Mouse (Mus musculus): ENCODE data around the gene Pias4. TPM values are rescaled to one million over a fixed set of nuclear protein-coding genes. Genes with fewer than 3 reads are reported as not detected.
A peak's percentile ranks its signal among the peaks of the same experiment; 100 is the strongest.
"Not testable (repeated sequence)": the region's sequence is repeated elsewhere in the genome, so short reads cannot be mapped to it uniquely, and the experiment has no call there.

The Pias4 gene
- 33.5 and 34.0 TPM in 2 replicates for polyA plus RNA-seq (2014; fragmentation: Nextera tagmentation; extraction: Ambion mirVana)

DNA sequence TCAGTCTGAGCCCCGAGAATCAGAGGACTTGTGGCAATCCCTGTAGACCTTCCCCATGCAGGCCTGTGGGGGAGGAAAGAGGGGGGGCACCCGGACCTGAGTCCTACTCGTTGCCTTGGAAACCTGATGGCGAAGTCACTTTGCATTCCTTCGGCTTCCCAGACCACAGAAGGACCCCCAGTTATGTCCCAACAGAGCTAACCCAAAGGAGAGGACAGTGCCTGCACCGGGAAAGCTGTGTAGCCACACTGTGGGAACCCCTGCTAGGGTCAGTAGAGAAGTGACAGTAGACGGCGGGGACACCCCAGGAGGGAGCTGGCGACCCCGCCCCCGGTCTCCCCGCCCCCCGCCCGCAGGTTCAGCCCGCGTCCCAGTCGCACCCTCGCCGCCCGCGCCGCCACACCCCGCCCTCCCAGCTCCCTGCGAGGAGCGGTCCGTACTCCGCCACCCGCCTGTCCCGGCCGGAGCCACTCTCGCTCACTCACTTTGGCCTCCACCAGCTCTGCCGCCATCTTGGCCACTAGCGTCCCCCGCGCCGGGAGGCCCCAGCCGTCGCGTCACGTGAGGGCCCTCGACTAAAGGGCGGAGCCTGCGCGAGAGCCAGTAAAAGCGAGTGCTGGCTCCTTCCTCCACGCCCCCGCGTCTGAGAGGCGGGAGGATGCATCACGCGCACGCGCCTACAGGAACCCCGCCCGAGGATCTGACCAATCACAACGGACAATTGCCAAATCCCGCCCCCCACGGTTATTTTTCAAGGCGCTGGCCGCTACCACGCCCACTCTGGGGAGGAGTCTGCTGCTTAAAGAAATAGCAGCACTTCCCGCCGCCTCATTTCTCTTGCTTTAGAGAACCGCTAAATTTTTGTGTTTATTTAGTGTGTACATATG lies at the start of gene Pias4:
Gene Pias4 (minus strand): TSS at position 724 of the 887 bp plus-strand sequence.
- Histone ChIP-seq H3K4me2 (ENCODE audit: low read length) (peak within 1 kb of the TSS; percentile 80), H3K9ac (ENCODE audit: low read length) (peak within 1 kb of the TSS; percentile 93), H3K27ac (replicated peaks in 1 of 2; ENCODE audit: control insufficient read depth in 1 of 2, insufficient read depth in 1 of 2, low read depth in 2 of 2, low read length in 2 of 2) (peak within 1 kb of the TSS; percentile 3 to 77; a peak in 2 of 4 replicates), H3K36me3 (ENCODE audit: control insufficient read depth, insufficient read depth, low read length) (peaks cover 28% of the 10 kb centered on the region), H3K4me3 (ENCODE audit: control insufficient read depth in 1 of 2, insufficient read depth in 1 of 2, low read depth in 1 of 2, low read length in 2 of 2) (peak within 1 kb of the TSS; percentile 86 to 87), H3K4me1 (ENCODE audit: control insufficient read depth in 2 of 2, insufficient read depth in 2 of 2, low read length in 2 of 2) (peaks cover 7 to 14% of the 10 kb centered on the region in 2 experiments), H3K9me3 (ENCODE audit: control insufficient read depth, low read length) (no peaks in the 10 kb centered on the region), H3K27me3 (ENCODE audit: control insufficient read depth, insufficient read depth, low read length) (no peaks in the 10 kb centered on the region)
- WGBS = under 1% methylated on average over 64 of the region's 64 CpGs
- ATAC-seq (ENCODE audit: insufficient number of reproducible peaks, insufficient read depth, low FRiP score, low read depth) = peak; percentile 90

DNA sequence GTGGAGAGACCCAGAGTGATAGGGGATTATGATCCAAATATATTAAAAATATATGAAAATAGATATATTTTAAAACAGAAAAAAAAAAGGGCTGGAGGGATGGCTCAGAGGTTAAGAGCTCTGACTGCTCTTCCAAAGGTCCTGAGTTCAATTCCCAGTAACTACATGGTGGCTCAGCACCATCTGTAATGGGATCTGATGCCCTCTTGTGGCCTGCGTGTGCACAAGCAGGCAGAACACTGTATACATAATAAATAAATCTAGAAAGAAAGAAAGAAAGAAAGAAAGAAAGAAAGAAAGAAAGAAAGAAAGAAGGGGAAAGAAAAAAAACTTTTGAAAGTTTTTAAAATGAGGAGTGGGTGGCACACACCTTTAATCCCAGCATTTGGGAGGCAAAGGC lies 49.5 kb upstream of the Pias4 start:
- H3K4me3 ChIP-seq (ENCODE audit: control insufficient read depth in 1 of 2, insufficient read depth in 1 of 2, low read depth in 1 of 2, low read length in 2 of 2); H3K27ac ChIP-seq (replicated peaks in 1 of 2; ENCODE audit: control insufficient read depth in 1 of 2, insufficient read depth in 1 of 2, low read depth in 2 of 2, low read length in 2 of 2); H3K4me1 ChIP-seq (ENCODE audit: control insufficient read depth in 2 of 2, insufficient read depth in 2 of 2, low read length in 2 of 2); ATAC-seq (ENCODE audit: insufficient number of reproducible peaks, insufficient read depth, low FRiP score, low read depth); H3K27me3 ChIP-seq (ENCODE audit: control insufficient read depth, insufficient read depth, low read length); H3K9ac ChIP-seq (ENCODE audit: low read length); H3K4me2 ChIP-seq (ENCODE audit: low read length); H3K9me3 ChIP-seq (ENCODE audit: control insufficient read depth, low read length); H3K36me3 ChIP-seq (ENCODE audit: control insufficient read depth, insufficient read depth, low read length): not testable (repeated sequence)
- 24% methylated on average over 1 of the region's 1 CpGs for WGBS

GRCm38 (mm10) chr10:81216810-81217209 lies 49.1 kb upstream of the Pias4 start:
- Histone ChIP-seq H3K4me3 (ENCODE audit: control insufficient read depth in 1 of 2, insufficient read depth in 1 of 2, low read depth in 1 of 2, low read length in 2 of 2) (no peak overlapping the region), H3K4me1 (ENCODE audit: control insufficient read depth in 2 of 2, insufficient read depth in 2 of 2, low read length in 2 of 2) (peaks cover 0 to 2% of the 10 kb centered on the region in 2 experiments; a peak in 1 of 4 replicates), H3K9ac (ENCODE audit: low read length) (no peak overlapping the region), H3K9me3 (ENCODE audit: control insufficient read depth, low read length) (no peaks in the 10 kb centered on the region), H3K27ac (replicated peaks in 1 of 2; ENCODE audit: control insufficient read depth in 1 of 2, insufficient read depth in 1 of 2, low read depth in 2 of 2, low read length in 2 of 2) (no peak overlapping the region), H3K27me3 (ENCODE audit: control insufficient read depth, insufficient read depth, low read length) (no peaks in the 10 kb centered on the region), H3K4me2 (ENCODE audit: low read length) (no peak overlapping the region), H3K36me3 (ENCODE audit: control insufficient read depth, insufficient read depth, low read length) (no peaks in the 10 kb centered on the region)
- no peak for ATAC-seq (ENCODE audit: insufficient number of reproducible peaks, insufficient read depth, low FRiP score, low read depth)
- WGBS = 82% methylated on average over 6 of the region's 6 CpGs

DNA sequence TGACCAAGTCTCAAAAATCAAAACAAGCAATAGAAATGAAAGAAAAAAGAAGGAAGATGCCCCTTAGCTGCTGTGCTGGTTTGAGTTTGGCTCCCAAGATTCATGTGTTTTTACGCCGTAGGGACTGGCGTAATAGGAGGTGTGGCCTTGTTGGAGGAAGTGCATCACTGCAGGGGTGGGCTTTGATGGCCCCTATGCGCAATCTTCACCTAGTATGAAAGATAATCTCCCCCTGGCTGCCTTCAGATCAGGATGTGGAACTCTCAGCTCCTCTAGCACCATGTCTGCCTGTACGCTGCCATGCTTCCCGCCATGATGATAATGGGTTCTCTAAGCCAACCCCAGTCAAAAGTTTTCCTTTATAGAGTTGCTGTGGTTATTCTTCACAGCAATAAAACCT lies 48.5 kb upstream of the Pias4 start:
- Histone ChIP-seq H3K27ac (replicated peaks in 1 of 2; ENCODE audit: control insufficient read depth in 1 of 2, insufficient read depth in 1 of 2, low read depth in 2 of 2, low read length in 2 of 2) (no peak overlapping the region), H3K36me3 (ENCODE audit: control insufficient read depth, insufficient read depth, low read length) (no peaks in the 10 kb centered on the region), H3K4me2 (ENCODE audit: low read length) (no peak overlapping the region), H3K4me3 (ENCODE audit: control insufficient read depth in 1 of 2, insufficient read depth in 1 of 2, low read depth in 1 of 2, low read length in 2 of 2) (no peak overlapping the region), H3K9me3 (ENCODE audit: control insufficient read depth, low read length) (no peaks in the 10 kb centered on the region), H3K27me3 (ENCODE audit: control insufficient read depth, insufficient read depth, low read length) (no peaks in the 10 kb centered on the region), H3K9ac (ENCODE audit: low read length) (no peak overlapping the region), H3K4me1 (ENCODE audit: control insufficient read depth in 2 of 2, insufficient read depth in 2 of 2, low read length in 2 of 2) (peaks cover 0 to 2% of the 10 kb centered on the region in 2 experiments; a peak in 1 of 4 replicates)
- 81% methylated on average over 6 of the region's 6 CpGs for WGBS
- ATAC-seq (ENCODE audit: insufficient number of reproducible peaks, insufficient read depth, low FRiP score, low read depth) = no peak

- no peak for ATAC-seq (ENCODE audit: insufficient number of reproducible peaks, insufficient read depth, low FRiP score, low read depth)
- no peak overlapping the region for H3K9ac ChIP-seq (ENCODE audit: low read length)
- H3K4me2 ChIP-seq (ENCODE audit: low read length) = no peak overlapping the region
- no peak overlapping the region for H3K27ac ChIP-seq (replicated peaks in 1 of 2; ENCODE audit: control insufficient read depth in 1 of 2, insufficient read depth in 1 of 2, low read depth in 2 of 2, low read length in 2 of 2)
- H3K36me3 ChIP-seq (ENCODE audit: control insufficient read depth, insufficient read depth, low read length) = no peaks in the 10 kb centered on the region
- no peaks in the 10 kb centered on the region for H3K27me3 ChIP-seq (ENCODE audit: control insufficient read depth, insufficient read depth, low read length)
- H3K4me3 ChIP-seq (ENCODE audit: control insufficient read depth in 1 of 2, insufficient read depth in 1 of 2, low read depth in 1 of 2, low read length in 2 of 2) = no peak overlapping the region
- WGBS = 94% methylated on average over 5 of the region's 5 CpGs
- H3K4me1 ChIP-seq (ENCODE audit: control insufficient read depth in 2 of 2, insufficient read depth in 2 of 2, low read length in 2 of 2) = no peaks in the 10 kb centered on the region
- peaks cover 5% of the 10 kb centered on the region for H3K9me3 ChIP-seq (ENCODE audit: control insufficient read depth, low read length)
Observed at GRCm38 (mm10) chr10:81210154-81210553, 42.4 kb upstream of the Pias4 start.

GRCm38 (mm10) chr10:81204137-81204536 lies 36.4 kb upstream of the Pias4 start:
- H3K27ac ChIP-seq (replicated peaks in 1 of 2; ENCODE audit: control insufficient read depth in 1 of 2, insufficient read depth in 1 of 2, low read depth in 2 of 2, low read length in 2 of 2) = peak overlapping the region; percentile 23 to 91; a peak in 3 of 4 replicates
- no peaks in the 10 kb centered on the region for H3K36me3 ChIP-seq (ENCODE audit: control insufficient read depth, insufficient read depth, low read length)
- no peak for ATAC-seq (ENCODE audit: insufficient number of reproducible peaks, insufficient read depth, low FRiP score, low read depth)
- WGBS = 65% methylated on average over 4 of the region's 4 CpGs
- H3K4me3 ChIP-seq (ENCODE audit: control insufficient read depth in 1 of 2, insufficient read depth in 1 of 2, low read depth in 1 of 2, low read length in 2 of 2) = no peak overlapping the region
- no peaks in the 10 kb centered on the region for H3K9me3 ChIP-seq (ENCODE audit: control insufficient read depth, low read length)
- peaks cover 1% of the 10 kb centered on the region; the same call in 1 of the 2 replicates for H3K27me3 ChIP-seq (ENCODE audit: control insufficient read depth, insufficient read depth, low read length)
- peaks cover 39 to 42% of the 10 kb centered on the region in 2 experiments for H3K4me1 ChIP-seq (ENCODE audit: control insufficient read depth in 2 of 2, insufficient read depth in 2 of 2, low read length in 2 of 2)
- H3K4me2 ChIP-seq (ENCODE audit: low read length) = no peak overlapping the region
- H3K9ac ChIP-seq (ENCODE audit: low read length) = no peak overlapping the region

GRCm38 (mm10) chr10:81202978-81203720 lies 35.4 kb upstream of the Pias4 start:
- WGBS = 55% methylated on average over 8 of the region's 8 CpGs
- H3K36me3 ChIP-seq (ENCODE audit: control insufficient read depth, insufficient read depth, low read length) = no peaks in the 10 kb centered on the region
- peak overlapping the region; percentile 54 for H3K9ac ChIP-seq (ENCODE audit: low read length)
- peaks cover 6% of the 10 kb centered on the region; the same call in 1 of the 2 replicates for H3K27me3 ChIP-seq (ENCODE audit: control insufficient read depth, insufficient read depth, low read length)
- ATAC-seq (ENCODE audit: insufficient number of reproducible peaks, insufficient read depth, low FRiP score, low read depth) = no peak
- H3K27ac ChIP-seq (replicated peaks in 1 of 2; ENCODE audit: control insufficient read depth in 1 of 2, insufficient read depth in 1 of 2, low read depth in 2 of 2, low read length in 2 of 2) = peak overlapping the region; percentile 83 to 91
- peak overlapping the region; percentile 50 for H3K4me2 ChIP-seq (ENCODE audit: low read length)
- H3K9me3 ChIP-seq (ENCODE audit: control insufficient read depth, low read length) = no peaks in the 10 kb centered on the region
- peaks cover 42 to 48% of the 10 kb centered on the region in 2 experiments for H3K4me1 ChIP-seq (ENCODE audit: control insufficient read depth in 2 of 2, insufficient read depth in 2 of 2, low read length in 2 of 2)
- no peak overlapping the region for H3K4me3 ChIP-seq (ENCODE audit: control insufficient read depth in 1 of 2, insufficient read depth in 1 of 2, low read depth in 1 of 2, low read length in 2 of 2)

All from heart, embryonic 14.5 days (tissue).